22 mouse cellular contexts compared by ENCODE assay signal in genomic region chr5:146926673-146927072, GRCm38 (mm10). TPM values are rescaled to one million over a fixed set of nuclear protein-coding genes. Genes with fewer than 3 reads are reported as not detected.
A peak's percentile ranks its signal among the peaks of the same experiment; 100 is the strongest.
DNase-seq lines count a peak whose midpoint lies in the region; ATAC-seq and TF ChIP-seq lines count a peak whose summit lies in the region.
"Had no signal": no experiment of that assay in that cellular context is flagged by ENCODE, and none has a peak within 500 bp of the region (broad histone marks: within the 10 kb centered on the region; RNA-seq: fewer than 3 reads in every experiment).

No protein-coding gene starts in this region.

- no peak overlapping the region for H3K4me3 ChIP-seq in limb, embryonic 10.5 days
- H3K4me3 ChIP-seq in forebrain, postnatal 0 days (ENCODE audit: low read depth, low read length): no peak overlapping the region
- H3K4me3 ChIP-seq in intestine, postnatal 0 days (ENCODE audit: low read depth, low read length): no peak overlapping the region
- H3K4me3 ChIP-seq: embryonic facial prominence, embryonic 10.5 days; embryonic facial prominence, embryonic 12.5 days; forebrain, embryonic 13.5 days; forebrain, embryonic 15.5 days had no signal

- 92% methylated on average over 5 of the region's 5 CpGs for WGBS in limb, embryonic 10.5 days
- 86% methylated on average over 5 of the region's 5 CpGs for WGBS in forebrain, postnatal 0 days
- WGBS in intestine, postnatal 0 days: 79% methylated on average over 5 of the region's 5 CpGs

- no peaks in the 10 kb centered on the region for H3K27me3 ChIP-seq in limb, embryonic 10.5 days (ENCODE audit: low read depth, poor library complexity, severe bottlenecking)
- no peaks in the 10 kb centered on the region for H3K27me3 ChIP-seq in forebrain, postnatal 0 days (ENCODE audit: insufficient read depth, low read length)
- no peaks in the 10 kb centered on the region for H3K27me3 ChIP-seq in intestine, postnatal 0 days (replicated peaks; ENCODE audit: control insufficient read depth, insufficient read depth, low read length)
- H3K27me3 ChIP-seq: embryonic facial prominence, embryonic 12.5 days; forebrain, embryonic 15.5 days; Patski had no signal

- no peaks in the 10 kb centered on the region for H3K36me3 ChIP-seq in limb, embryonic 10.5 days
- H3K36me3 ChIP-seq in forebrain, postnatal 0 days (ENCODE audit: insufficient read depth): no peaks in the 10 kb centered on the region
- no peaks in the 10 kb centered on the region for H3K36me3 ChIP-seq in intestine, postnatal 0 days (ENCODE audit: control insufficient read depth, insufficient read depth)
- H3K36me3 ChIP-seq: embryonic facial prominence, embryonic 10.5 days; embryonic facial prominence, embryonic 12.5 days; forebrain, embryonic 15.5 days; G1E had no signal

- no peaks in the 10 kb centered on the region for H3K9me3 ChIP-seq in limb, embryonic 10.5 days (replicated peaks)
- H3K9me3 ChIP-seq in forebrain, postnatal 0 days (ENCODE audit: low read length): no peaks in the 10 kb centered on the region
- H3K9me3 ChIP-seq in intestine, postnatal 0 days (ENCODE audit: control insufficient read depth): no peaks in the 10 kb centered on the region
- H3K9me3 ChIP-seq: embryonic facial prominence, embryonic 10.5 days; embryonic facial prominence, embryonic 12.5 days; forebrain, embryonic 15.5 days; G1E had no signal

- H3K4me2 ChIP-seq in forebrain, postnatal 0 days (ENCODE audit: low read depth): no peak overlapping the region
- no peak overlapping the region for H3K4me2 ChIP-seq in intestine, postnatal 0 days (replicated peaks; ENCODE audit: low read depth)
- H3K4me2 ChIP-seq: embryonic facial prominence, embryonic 12.5 days; forebrain, embryonic 13.5 days; forebrain, embryonic 15.5 days had no signal

- ATAC-seq in forebrain, postnatal 0 days: no peak
- no peak for ATAC-seq in intestine, postnatal 0 days
- ATAC-seq: activated CD4-positive, CD25-positive, alpha-beta regulatory T cell, adult 4 months; forebrain, embryonic 13.5 days; forebrain, embryonic 15.5 days; Patski had no signal

- H3K9ac ChIP-seq in forebrain, postnatal 0 days: no peak overlapping the region
- H3K9ac ChIP-seq in intestine, postnatal 0 days (ENCODE audit: low read depth, low read length): no peak overlapping the region
- H3K9ac ChIP-seq: embryonic facial prominence, embryonic 12.5 days; forebrain, embryonic 13.5 days; forebrain, embryonic 15.5 days had no signal

- DNase-seq in ES-CJ7 (ENCODE audit: low read depth, low spot score): peak; percentile 70
- peak; percentile 78 for DNase-seq in R1 (ENCODE audit: low read depth, low spot score)
- DNase-seq in limb, embryonic 10.5 days (ENCODE audit: low spot score): peak; percentile 24
- DNase-seq in thymus, postnatal 4 days: no peak
- no peak for DNase-seq in forebrain, postnatal 0 days
- DNase-seq in kidney, postnatal 4 days: no peak
- DNase-seq: adrenal gland, adult 8-10 months; adrenal gland, postnatal 14 days; adrenal gland, postnatal 36 days; cerebellum, adult 11-12 months; cerebellum, adult 2 months; cerebellum, adult 9-10 months; cerebellum, postnatal 10 days; cerebellum, postnatal 25 days had no signal

- no peaks in the 10 kb centered on the region for H3K4me1 ChIP-seq in limb, embryonic 10.5 days
- no peaks in the 10 kb centered on the region for H3K4me1 ChIP-seq in forebrain, postnatal 0 days (ENCODE audit: insufficient read depth)
- no peaks in the 10 kb centered on the region for H3K4me1 ChIP-seq in intestine, postnatal 0 days (replicated peaks; ENCODE audit: control insufficient read depth, insufficient read depth, low read length)
- H3K4me1 ChIP-seq: embryonic facial prominence, embryonic 10.5 days; embryonic facial prominence, embryonic 12.5 days; forebrain, embryonic 13.5 days; forebrain, embryonic 15.5 days had no signal

- H3K27ac ChIP-seq in limb, embryonic 10.5 days: no peak overlapping the region
- H3K27ac ChIP-seq in forebrain, postnatal 0 days (ENCODE audit: low read depth, low read length): no peak overlapping the region
- no peak overlapping the region for H3K27ac ChIP-seq in intestine, postnatal 0 days (ENCODE audit: low read depth, low read length)
- H3K27ac ChIP-seq: embryonic facial prominence, embryonic 10.5 days; embryonic facial prominence, embryonic 12.5 days; forebrain, embryonic 13.5 days; forebrain, embryonic 15.5 days had no signal

- TF ChIP-seq CTCF in forebrain, postnatal 0 days (IDR thresholded peaks at IDR 0.05; ENCODE audit: low read depth): no peak
- no peak for TF ChIP-seq CTCF in intestine, postnatal 0 days (IDR thresholded peaks at IDR 0.05; ENCODE audit: low read depth)

RNA-seq across cellular contexts. Expression of gene Gtf3a, which starts 21.8 kb away (rescaled TPM):
- 141 and 159 TPM in 2 replicates for polyA plus RNA-seq in limb, embryonic 10.5 days (2016; fragmentation: Nextera tagmentation; extraction: Ambion mirVana)
- 67.6 and 101 TPM in 2 replicates for total RNA-seq in forebrain, postnatal 0 days (2014; rRNA removed)
- 123 and 138 TPM in 2 replicates for polyA plus RNA-seq in forebrain, postnatal 0 days (2015; fragmentation: Nextera tagmentation; extraction: Ambion mirVana)
- polyA plus RNA-seq in intestine, postnatal 0 days (2015; fragmentation: Nextera tagmentation; extraction: Ambion mirVana): 64.9 and 66.6 TPM in 2 replicates

RNA-seq across cellular contexts. Expression of gene Mtif3, which starts 36.9 kb away (rescaled TPM):
- polyA plus RNA-seq in limb, embryonic 10.5 days (2016; fragmentation: Nextera tagmentation; extraction: Ambion mirVana): 19.1 and 21.0 TPM in 2 replicates
- 17.1 and 22.6 TPM in 2 replicates for total RNA-seq in forebrain, postnatal 0 days (2014; rRNA removed)
- polyA plus RNA-seq in forebrain, postnatal 0 days (2015; fragmentation: Nextera tagmentation; extraction: Ambion mirVana): 17.6 and 18.6 TPM in 2 replicates
- polyA plus RNA-seq in intestine, postnatal 0 days (2015; fragmentation: Nextera tagmentation; extraction: Ambion mirVana): 29.9 and 32.3 TPM in 2 replicates

Comparison
In these comparisons a context has a peak if more than half of its experiments do, and no peak if none do; other contexts are left out.
1. DNase-seq: peak in ES-CJ7 (single experiment), R1 (single experiment) and limb, embryonic 10.5 days (single experiment); none in thymus, postnatal 4 days (single experiment), forebrain, postnatal 0 days (single experiment) and kidney, postnatal 4 days (0 of 2).